Mouse (Mus musculus): ENCODE results near the gene Prf1.

Prf1 gene

DNA sequence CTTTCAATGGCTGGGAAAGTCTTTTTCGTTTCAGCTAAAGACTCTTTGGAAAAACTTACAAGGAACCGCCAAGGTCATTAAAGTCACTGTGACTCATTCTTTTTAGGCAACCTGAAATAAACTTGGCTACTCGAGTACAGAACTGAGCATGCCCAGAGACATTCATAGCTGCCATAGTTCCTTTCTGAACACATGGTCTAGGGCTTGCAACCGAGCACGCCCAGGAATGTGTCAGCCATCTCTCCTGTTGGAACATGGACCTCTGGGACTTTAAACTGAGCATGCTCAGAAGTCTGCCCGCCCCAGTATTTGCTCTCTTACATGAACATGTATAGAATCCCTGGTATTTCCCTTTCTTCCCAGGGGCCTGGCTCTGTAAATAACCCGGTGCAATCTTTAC, 11.4 kb upstream of the Prf1 start:
- DNase-seq (ENCODE audit: low spot score in 2 of 2), result no peak

DNA sequence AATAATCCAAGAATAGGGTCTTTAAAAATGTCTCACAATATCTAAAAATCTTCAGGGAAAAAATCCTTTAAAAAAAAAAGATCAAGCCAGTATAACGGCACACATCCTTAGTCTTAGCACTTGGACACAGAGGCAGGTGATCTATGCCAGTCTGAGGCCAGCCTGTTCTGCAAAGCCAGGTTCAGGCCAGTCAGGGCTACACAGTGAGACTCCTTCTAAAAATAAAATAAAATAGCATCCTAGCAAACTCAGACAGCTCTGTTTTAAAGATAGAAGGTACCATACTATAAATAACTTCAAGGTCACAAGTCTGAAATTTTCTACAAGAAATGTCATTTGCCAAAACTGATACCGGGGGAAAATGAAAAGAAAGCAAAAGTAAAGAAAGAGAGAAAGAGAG, 7.6 kb upstream of the Prf1 start:
- no peak for DNase-seq (ENCODE audit: low spot score in 2 of 2)

DNA sequence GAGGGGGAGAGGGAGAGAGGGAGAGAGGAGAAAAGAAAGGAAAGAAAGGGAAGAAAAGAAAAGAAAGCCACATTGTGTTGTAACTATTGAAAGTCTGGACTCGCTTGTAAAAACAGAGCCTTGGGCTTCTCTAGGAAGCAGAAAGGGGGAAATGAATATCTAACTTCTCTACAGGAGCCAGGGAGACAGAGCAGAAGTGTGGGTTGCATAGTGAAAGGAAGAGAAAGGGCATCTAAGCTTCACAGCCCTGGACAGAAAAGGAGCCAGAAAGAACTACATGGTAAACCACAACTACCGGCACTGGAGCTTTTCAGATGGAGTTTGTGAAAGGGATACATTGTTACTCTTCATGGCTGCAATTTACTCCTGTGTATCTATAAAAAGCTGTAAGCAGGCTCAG, 7.2 kb upstream of the Prf1 start:
- DNase-seq (ENCODE audit: low spot score in 2 of 2), result no peak

DNA sequence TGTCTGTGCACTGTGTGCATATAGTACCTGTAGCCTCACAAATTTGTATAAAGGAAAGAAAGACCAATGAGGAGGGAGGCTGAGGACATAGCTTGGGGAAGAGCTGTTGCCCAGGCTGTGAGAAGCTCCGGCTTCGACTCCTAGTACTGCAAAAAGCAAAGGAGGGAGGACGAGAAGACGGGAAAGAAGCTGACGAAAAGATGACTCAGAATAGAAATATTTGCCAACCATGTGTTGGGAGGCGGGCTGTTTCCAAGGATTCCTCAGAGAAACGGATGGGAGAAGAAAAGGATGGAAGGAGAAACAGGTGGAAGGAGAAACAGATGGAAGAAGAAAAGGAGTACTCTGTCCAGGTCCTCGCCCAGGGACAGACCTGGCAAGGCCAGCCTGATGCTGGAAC, 3.4 kb upstream of the Prf1 start:
- peak; percentile 36 to 43 for DNase-seq (ENCODE audit: low spot score in 2 of 2)

DNA sequence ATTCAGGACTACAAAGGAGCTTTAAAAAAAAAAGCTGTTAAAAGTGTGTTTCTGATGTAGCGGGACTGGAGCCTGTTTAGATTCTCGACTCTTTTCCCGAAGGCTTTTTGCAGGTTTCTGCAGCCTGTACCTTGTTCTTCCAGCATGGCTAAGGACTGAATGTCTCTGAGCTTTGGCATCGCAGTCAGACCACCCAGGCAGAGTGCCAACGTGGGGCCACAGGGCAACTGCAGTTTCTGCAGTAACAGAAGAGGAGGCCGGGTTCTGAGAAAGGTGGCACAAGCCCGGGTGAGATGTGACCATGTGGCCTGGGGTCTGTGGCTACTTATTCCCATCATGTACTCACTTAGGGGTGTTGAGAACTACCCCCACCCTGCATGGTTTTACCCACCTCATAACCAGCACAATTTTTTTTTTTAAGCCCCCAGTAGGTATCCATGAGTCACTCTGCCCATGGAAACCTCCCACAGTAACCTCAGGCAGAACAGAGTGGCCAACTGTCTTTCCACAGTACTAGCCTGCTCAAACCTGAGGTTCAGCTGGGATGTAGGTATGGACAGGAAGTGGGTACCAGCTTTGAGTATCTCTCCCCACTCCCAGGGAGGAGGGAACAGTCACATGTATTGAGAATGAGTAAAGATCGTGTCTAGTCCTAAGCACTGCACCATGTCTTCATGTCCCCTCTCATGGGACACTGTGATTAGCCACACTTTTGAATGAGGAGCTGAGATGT, 754 bp upstream of the Prf1 start:
- DNase-seq (ENCODE audit: low spot score in 2 of 2), result no peak

DNA sequence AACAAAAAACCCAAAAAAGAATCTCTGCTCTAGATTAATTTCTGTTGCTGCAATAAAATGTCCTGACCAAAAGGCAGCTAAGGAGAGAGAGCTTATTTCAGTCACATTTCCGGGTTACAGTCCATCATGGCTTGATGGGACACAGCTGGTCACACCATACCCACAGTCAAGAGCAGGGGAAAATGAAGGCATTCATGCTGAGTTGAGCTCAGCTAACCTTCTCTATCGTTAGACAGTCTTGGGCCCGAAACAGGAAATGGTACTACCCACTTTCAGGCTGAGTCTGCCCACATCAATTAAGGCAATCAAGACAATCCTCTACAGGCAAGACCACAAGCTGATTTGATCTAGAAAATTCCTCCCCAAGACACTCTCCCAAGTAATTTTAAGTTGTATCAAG, 3.4 kb downstream of the Prf1 start:
- DNase-seq (ENCODE audit: low spot score in 2 of 2), result no peak

DNA sequence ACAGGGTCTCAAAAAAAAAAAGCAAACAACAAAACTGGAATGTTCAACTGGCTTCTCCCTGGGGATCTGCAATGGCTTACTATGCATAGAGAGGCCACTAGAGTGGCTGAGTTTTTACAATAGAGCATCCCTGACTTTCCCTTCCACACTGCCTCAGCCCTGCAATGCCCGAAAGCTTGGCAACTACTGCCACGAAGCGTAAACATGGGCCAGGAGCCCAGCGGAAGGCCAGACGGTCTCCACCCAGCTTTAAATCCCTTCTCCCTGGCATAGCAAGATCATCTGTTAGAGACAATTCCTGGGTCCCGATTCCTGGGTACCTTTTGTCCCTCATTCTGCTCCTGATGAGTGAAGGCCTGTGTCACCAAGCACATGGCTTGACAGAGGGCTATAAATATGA, 6.4 kb downstream of the Prf1 start:
- no peak for DNase-seq (ENCODE audit: low spot score in 2 of 2)

DNA sequence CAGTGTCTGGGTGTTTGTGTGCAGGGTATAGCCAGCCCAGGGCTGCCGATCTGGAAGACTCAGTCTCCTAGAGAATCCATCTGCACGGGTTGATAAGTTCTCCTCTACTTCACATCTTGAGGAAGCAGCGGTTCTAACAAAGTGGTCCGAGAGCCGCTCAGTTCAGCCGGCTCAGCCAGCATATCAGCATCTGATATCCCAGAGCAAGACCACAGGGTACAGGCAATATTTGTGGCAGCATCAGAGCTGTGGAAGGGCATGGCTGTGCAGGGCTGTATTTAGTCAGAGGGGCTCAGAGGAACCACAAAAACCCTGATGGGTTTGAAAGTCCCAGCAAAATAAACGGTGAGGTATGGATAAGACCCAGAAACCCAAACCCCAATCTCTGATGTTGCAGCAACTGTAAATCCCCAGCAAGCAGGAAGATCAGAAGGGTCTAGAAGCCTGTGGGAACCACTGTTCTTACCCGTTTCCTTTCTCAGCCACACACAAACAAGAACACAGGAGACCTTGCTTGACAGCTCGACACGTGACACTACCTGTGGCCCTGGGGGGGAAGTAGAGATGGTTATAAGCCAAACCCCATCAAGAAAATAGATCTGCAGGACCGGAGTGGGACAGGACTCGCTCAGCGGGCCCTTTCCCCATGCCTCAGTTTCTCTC, 8.4 kb downstream of the Prf1 start:
- DNase-seq (ENCODE audit: low spot score in 2 of 2), result no peak

DNA sequence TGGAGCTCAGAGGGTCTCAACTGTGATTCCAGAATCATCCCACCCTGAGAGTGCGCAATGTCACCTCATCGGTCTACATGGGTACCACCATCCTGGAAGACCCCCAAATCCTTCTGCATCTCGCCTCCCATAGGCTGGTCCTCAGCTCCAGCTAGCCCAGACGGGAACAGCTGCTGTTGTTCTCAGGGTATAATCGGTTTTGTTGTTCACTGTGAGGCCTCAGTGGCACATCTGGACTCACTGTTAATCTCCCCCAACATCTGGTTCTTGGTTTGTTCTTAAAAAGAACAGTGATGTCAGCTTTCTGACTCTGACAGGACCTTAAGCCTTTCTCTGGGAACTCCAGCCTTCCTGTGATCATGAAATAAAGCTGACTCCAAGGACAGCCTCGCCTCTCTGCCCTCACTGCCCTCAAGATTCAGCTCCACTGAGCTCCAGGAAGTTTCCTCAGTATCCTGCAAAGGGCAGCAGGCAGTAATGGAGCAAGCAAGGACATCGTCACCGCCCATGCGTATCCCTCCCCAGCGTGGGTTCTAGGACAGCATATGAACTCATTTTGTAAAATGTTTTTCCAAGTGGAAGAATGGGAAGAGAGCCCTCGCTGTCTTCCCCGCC, 11.2 kb downstream of the Prf1 start:
- DNase-seq (ENCODE audit: low spot score in 2 of 2), result no peak

DNA sequence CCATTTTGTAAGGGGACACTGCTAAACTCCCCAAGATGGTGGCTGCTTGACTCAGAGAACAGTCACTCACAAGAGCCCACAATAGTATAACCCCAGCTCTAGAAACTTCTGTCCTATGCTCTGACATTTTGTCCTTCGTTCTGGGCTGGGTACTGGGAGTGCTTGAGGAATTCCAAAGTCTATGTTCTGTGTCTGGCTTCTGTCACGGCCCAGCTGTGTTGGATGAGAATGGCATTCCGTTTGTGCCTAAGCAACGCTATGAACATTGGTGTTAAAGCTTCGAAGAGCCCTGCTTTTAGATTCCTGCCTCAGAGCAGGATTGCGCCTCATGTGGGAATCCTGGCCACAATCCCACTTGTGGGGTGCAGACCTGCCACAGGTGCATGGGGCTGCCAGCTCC, 14.5 kb downstream of the Prf1 start:
- no peak for DNase-seq (ENCODE audit: low spot score in 2 of 2)

DNA sequence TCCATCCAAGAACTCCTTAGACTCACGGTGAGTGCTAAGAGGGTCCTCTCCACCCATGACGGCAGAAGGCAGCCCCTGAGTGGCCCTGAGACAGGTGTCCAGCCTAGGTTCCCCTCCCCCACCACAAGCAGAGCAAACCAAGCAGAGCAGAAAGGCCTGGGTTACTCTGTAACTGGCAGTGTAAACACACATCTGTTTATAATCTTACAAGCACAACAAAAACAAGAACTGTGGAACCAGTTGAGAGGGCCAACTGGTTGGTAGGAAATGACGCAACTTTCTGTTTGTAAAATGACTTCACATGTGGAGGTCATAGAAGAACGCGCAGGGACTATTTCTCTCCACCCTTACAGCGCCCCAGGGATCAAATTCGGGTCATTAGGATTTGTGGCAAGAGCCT, 15.1 kb downstream of the Prf1 start:
- no peak for DNase-seq (ENCODE audit: low spot score in 2 of 2)

DNA sequence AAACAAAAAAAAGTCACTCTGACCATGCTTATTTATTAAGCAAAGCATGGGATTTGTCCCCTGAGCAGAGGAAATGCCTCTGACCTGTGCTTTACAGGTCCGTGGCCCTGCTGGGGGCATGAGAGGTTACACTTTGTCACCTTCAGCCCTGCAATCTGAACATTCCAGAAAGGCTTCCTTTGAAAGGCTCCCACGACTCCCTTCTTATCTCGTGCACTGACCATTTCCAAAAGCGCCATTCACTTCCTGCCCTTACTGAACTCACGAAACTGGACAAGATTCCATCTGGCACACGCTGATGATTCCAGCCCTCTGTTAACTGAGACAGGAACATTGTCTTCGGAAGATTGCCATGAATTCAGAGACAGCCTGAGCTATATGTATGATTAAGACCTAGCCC, 16.1 kb downstream of the Prf1 start:
- DNase-seq (ENCODE audit: low spot score in 2 of 2), result no peak

DNA sequence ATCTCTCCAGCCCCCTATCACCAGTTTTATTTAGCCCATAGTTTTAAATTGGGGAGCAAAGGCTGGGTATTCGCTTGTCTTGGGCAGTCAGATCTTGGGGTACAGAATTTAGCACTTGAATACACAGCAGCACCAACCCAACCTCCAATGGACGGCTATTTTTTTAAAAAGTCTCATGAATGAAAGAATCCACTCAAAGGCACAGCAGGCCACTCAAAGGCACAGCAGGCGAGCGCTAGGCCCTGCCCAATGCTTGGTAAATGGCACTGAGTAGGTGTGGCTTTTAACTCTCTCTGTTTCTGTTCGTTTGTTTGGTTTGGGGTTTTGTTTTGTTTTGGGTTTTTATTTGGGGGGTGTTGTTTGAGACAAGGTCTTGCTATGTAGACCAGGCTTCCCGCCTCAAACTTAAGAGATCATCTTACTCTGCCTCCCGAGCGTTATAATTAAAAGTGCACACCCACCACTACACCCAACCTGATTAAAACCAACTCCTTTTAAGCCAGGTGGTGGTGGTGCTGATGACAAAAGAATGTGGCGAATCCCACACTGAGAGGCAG, 17.8 kb downstream of the Prf1 start:
- no peak for DNase-seq (ENCODE audit: low spot score in 2 of 2)

DNA sequence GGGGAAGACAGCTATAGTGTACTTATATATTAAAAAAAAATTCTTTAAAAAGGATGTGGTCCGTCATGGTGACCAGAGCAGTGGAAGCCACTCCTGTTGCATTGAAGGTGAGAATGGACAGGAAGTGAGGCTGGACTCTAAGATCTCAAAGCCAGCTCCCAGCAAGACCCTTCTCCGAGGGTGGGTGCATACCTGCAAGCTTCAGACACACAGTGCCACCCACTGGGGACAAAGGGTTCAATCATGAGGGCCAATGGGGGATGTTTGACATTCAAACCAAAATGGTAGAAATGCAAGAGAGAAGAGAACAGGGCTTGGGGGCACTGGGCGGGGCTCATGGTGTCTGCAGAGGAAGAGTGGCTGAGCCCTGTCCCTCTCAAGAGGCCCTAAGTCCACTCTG, 20.9 kb downstream of the Prf1 start:
- no peak for DNase-seq (ENCODE audit: low spot score in 2 of 2)

DNA sequence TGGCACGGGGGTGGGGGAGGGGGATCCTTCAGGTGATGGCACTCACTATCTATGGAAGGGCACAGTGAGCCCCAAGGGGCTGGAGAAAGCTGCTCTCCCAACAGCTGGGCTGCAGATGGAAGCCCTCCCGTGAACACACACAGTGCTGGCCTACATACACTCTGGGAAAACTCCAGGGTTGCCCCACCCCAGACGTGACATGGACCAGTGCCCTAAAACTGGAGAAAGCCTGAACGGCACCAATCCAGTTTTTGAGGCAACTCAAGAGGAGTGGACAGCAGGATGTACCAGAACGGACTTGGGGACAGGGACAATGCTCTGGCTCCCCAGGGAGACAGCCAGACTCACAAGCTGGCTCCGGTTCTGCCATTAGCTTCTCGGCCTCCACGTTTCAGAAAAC, 27.1 kb downstream of the Prf1 start:
- no peak for DNase-seq (ENCODE audit: low spot score in 2 of 2)

DNA sequence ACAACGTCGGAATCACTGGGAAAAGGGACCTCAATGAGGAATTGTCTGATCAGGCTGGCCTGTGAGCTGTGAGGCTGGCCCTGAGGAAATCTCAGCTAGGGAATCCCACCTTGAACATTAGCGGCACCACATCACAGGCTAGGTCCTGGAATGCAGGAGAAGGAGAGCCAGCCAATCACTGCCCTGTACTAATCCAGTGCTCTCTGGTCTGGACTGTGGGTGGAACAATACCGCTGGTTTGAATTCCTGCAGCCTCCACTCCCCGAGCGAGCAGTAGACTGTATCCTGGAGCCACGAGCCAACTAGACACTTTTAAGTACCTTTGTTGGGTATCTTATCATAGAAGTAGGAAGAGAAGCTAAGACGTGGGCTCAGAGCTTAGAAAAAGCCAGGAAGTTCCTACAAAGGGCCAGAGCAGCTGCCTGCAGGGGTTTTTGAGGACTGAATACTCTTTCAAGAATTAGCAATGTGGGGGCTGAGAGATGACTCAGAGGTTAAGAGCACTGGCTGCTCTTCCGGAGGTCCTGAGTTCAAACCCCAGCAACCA, 28.2 kb downstream of the Prf1 start:
- no peak for DNase-seq (ENCODE audit: low spot score in 2 of 2)

DNA sequence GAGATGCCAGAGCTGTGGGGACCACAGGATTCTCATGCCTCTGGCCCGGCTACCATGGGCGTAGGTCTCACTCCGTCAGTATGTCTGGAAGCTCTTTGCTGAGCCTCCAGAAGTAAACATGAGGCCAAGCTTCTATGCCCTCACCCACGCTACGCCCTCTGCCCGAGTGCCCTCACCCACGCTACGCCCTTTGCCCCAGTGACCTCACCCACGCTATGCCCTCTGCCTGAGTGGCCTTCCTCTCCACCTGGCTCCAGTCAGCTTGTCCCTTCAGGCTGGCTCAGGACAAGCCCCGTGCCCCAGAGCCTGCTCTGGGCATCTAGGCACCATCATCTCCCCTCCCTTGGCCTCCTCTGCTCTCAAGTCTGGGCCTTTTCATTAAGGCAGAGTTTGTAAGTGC, 29.9 kb downstream of the Prf1 start:
- no peak for DNase-seq (ENCODE audit: low spot score in 2 of 2)

DNA sequence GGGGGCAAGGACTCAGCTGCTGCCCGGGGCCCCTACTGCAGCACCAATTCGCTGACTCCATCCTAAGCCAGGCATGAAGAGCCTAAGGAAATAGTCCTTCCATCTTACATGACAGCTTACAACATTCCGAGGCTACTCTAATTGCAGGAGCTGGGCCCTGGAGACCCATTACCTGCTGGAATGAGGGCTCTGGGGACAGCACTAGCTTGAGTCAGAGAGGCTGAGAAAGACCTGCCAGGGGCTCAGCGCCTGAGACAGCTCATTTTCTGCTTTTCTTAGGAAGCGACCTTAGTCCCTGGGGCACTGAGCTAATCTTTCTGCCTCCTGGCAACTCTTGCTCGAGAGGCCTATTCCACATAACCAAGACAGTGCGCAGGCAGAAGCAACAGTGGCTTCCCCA, 31.3 kb downstream of the Prf1 start:
- no peak for DNase-seq (ENCODE audit: low spot score in 2 of 2)

DNA sequence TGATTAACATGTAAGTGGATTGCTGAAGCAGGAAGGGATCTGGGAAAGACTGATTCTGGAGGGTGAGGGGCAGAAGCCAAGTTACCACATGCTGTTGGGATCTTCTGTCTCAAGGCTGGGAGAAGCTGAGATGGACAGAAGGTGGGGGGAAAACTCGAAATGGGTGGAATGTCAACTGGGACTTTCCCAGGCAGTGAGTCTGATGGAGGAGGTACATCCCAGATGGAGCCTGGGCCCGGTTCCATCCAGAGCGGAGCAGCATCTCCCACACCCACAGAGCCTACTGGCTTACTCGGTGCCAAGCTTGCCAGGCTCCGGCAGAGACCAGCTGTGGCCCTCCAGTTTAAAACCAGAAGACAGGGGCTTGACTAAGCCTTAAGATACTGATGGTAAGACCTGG, 33.4 kb downstream of the Prf1 start:
- peak; percentile 65 to 72 for DNase-seq (ENCODE audit: low spot score in 2 of 2)

DNA sequence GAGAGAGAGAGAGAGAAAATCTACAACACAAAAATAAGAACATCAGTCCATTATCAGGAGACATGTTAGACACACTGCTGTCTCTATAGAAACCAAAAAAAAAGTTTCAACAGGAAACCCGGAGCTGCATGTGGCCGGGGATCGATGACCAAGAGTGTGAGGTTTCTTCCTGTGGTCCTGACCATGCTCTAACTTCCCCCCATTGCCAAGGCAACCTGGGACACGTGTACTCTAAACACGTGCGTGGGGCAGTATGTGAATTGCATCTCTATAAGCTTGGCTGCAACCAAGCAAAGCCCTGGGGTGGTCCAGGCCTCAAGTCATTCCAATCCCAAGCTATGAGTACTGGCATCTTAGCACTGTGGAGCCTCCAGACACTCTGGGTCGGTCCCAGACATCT, 36.9 kb downstream of the Prf1 start:
- no peak for DNase-seq (ENCODE audit: low spot score in 2 of 2)

DNA sequence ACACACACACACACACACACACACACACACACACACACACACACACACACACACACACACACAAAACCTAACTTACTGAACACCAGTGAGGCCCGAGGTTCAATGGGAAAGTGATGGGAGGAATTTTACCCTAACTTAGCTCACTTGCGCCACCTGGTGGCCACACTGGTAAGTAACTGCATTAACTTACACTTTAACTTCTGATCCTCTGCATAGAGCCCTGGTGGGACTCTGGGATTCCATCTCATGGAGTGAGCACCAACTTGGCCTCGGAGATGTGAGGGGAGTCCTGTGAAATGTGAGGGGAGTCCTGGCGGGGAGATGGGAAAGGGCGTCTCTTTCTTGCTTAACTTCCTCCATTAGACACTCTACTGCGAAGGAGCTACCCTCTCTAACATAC, 38.5 kb downstream of the Prf1 start:
- peak; percentile 87 to 89 for DNase-seq (ENCODE audit: low spot score in 2 of 2)

DNA sequence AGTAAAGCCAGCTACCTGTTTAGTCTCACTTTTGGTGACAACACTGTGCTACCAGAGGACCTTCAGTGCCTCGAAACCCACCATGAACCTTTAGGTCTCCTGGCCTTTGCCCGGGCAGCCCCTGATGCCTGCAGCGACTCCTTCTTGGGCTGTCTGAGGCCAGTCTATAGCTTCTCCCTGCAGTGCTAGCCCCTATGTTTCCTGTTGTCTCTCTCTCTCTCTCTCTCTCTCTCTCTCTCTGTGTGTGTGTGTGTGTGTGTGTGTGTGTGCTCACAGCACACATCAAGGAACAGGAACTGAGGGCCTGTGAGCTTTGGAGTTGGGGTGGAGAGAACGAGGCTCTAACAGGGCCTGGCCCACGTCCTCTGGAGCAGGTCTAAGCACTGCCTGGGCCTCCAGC, 39.0 kb downstream of the Prf1 start:
- no peak for DNase-seq (ENCODE audit: low spot score in 2 of 2)

DNA sequence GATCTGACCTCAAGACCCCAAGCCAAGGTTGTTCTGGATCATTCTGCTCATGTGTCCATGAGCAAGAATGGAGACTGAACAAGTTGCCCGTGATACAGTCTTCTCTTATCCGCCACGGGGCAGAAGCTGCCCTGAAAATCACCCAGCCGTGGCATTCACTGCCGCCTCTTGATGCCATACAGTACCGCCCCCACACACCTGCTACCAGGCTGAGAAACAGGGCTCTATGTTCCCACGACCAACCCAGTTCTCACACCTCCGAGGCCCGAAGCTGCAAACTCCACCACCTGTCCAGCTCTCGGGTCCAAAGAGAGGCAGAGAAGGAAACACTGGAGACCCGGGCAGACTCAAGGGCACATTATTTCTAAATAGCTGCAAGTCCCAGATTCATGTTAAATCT, 40.0 kb downstream of the Prf1 start:
- peak; percentile 11 to 18 for DNase-seq (ENCODE audit: low spot score in 2 of 2)
